Mouse (Mus musculus): ENCODE measurements around the gene Pcbp1.

DNA sequence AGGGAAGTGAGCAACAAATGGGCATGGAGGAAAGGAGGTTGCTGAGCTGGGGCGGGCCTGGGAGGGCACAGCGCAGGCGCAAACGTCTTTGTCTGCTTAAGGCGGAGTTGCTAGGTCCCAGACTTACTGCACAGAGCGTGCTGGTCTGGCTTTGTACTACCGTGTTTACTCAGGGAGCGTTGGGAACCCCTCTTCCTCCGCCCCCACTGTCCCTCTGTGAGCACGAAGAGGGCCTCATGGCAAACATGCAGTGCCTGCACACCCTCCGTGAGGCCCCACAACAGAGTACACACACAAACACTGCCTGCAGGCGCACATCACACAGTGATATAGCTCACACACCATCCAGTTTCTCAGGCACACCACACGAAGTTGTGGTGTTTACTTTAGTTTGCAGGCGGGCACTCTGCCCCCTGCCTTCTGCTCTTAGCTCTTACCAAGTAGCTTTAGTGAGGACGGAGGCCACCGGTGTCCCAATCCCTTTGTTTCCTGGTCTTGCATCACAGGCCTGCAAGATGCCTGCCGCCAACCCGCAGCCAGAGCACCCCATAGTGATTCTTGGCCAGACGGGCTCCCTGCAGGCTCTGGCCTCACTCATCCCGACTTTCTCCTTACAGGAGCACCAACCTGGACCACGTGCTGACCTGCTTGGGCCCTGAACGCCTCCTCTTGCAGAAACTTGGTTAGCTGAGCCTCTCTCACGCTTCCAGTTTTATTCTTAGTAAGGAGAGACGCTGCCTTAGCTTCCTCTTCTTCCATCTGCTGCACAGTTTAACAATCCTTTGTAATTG is 38.6 kb downstream of the Pcbp1 start:
- TF ChIP-seq POLR2A (IDR thresholded peaks at IDR 0.05; ENCODE audit: control insufficient read depth in 1 of 2, insufficient read depth in 1 of 2, low read depth in 1 of 2, low read length in 2 of 2, poor library complexity in 1 of 2) = peak in 1 of 2 experiments; percentile 91
- TF ChIP-seq USF1 (IDR thresholded peaks at IDR 0.05; ENCODE audit: low read depth, low read length) = no peak
- no peak; a peak in 1 of 6 replicates for TF ChIP-seq CTCF (IDR thresholded peaks at IDR 0.05 in 2 of 3, conservative IDR thresholded peaks at IDR 0.05 in 1 of 3; ENCODE audit: control insufficient read depth in 1 of 3, insufficient read depth in 1 of 3, low read depth in 2 of 3, low read length in 3 of 3, poor library complexity in 1 of 3, severe bottlenecking in 1 of 3)
- no peak for TF ChIP-seq E2F4 (IDR thresholded peaks at IDR 0.05; ENCODE audit: borderline replicate concordance, low read depth, low read length)
